26 mouse cellular contexts compared by ENCODE assay signal in the genomic region with DNA sequence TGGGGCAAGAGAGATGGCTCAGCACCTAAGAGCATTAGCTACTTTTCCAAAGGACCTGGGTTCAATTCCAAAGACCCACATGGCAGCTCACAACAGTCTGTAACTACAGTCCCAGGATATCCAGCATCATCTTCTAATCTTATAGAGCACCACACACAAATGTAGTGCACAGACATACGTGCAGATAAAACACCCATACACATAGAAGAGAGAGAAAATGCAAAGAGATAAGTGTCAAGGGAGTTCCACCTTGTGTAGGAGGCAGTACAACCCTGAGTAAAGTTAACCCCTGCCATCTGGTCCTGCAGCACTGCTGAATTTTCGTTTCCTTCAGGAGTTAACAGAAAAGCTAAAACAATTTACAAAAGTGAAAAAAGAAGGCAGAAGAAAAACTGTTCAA. TPM values are rescaled to one million over a fixed set of nuclear protein-coding genes. Genes with fewer than 3 reads are reported as not detected.
A peak's percentile ranks its signal among the peaks of the same experiment; 100 is the strongest.
DNase-seq lines count a peak whose midpoint lies in the region; ATAC-seq and TF ChIP-seq lines count a peak whose summit lies in the region.
"Had no signal": no experiment of that assay in that cellular context is flagged by ENCODE, and none has a peak within 500 bp of the region (broad histone marks: within the 10 kb centered on the region; RNA-seq: fewer than 3 reads in every experiment).

No protein-coding gene starts in this region.

- intact Hi-C loops in left cerebral cortex, postnatal 4 days (cut with DNase I) = no loop called here

- no peaks in the 10 kb centered on the region for H3K36me3 ChIP-seq in stomach, embryonic 15.5 days
- H3K36me3 ChIP-seq in stomach, postnatal 0 days (ENCODE audit: control insufficient read depth, insufficient read depth, low read length) = no peaks in the 10 kb centered on the region
- no peaks in the 10 kb centered on the region for H3K36me3 ChIP-seq in liver, embryonic 13.5 days
- H3K36me3 ChIP-seq: embryonic facial prominence, embryonic 12.5 days; forebrain, embryonic 12.5 days; heart, embryonic 12.5 days; hindbrain, embryonic 10.5 days had no signal

- 62% methylated on average over 2 of the region's 2 CpGs for WGBS in stomach, embryonic 15.5 days
- 65% methylated on average over 2 of the region's 2 CpGs for WGBS in stomach, postnatal 0 days
- 11% methylated on average over 2 of the region's 2 CpGs for WGBS in liver, embryonic 13.5 days (ENCODE audit: insufficient replicate concordance)

- no peaks in the 10 kb centered on the region for H3K9me3 ChIP-seq in stomach, embryonic 15.5 days
- no peaks in the 10 kb centered on the region for H3K9me3 ChIP-seq in stomach, postnatal 0 days (ENCODE audit: control insufficient read depth, low read length)
- no peaks in the 10 kb centered on the region for H3K9me3 ChIP-seq in liver, embryonic 13.5 days (replicated peaks)
- H3K9me3 ChIP-seq: embryonic facial prominence, embryonic 12.5 days; forebrain, embryonic 12.5 days; heart, embryonic 12.5 days; hindbrain, embryonic 10.5 days had no signal

- no peak overlapping the region for H3K9ac ChIP-seq in stomach, embryonic 15.5 days
- H3K9ac ChIP-seq in stomach, postnatal 0 days (ENCODE audit: low read length) = no peak overlapping the region
- H3K9ac ChIP-seq in liver, embryonic 13.5 days = no peak overlapping the region
- H3K9ac ChIP-seq: embryonic facial prominence, embryonic 12.5 days; forebrain, embryonic 12.5 days; heart, embryonic 12.5 days; hindbrain, embryonic 14.5 days had no signal

- H3K27me3 ChIP-seq in stomach, embryonic 15.5 days (replicated peaks) = no peaks in the 10 kb centered on the region
- H3K27me3 ChIP-seq in stomach, postnatal 0 days (ENCODE audit: control insufficient read depth, insufficient read depth, low read length) = no peaks in the 10 kb centered on the region
- H3K27me3 ChIP-seq in liver, embryonic 13.5 days = no peaks in the 10 kb centered on the region
- H3K27me3 ChIP-seq: CH12.LX; embryonic facial prominence, embryonic 12.5 days; forebrain, embryonic 12.5 days; heart, embryonic 12.5 days had no signal

- no peak overlapping the region for H3K27ac ChIP-seq in stomach, embryonic 15.5 days
- H3K27ac ChIP-seq in stomach, postnatal 0 days (replicated peaks) = no peak overlapping the region
- peak overlapping the region; percentile 26; the same call in 1 of the 2 replicates for H3K27ac ChIP-seq in liver, embryonic 13.5 days
- H3K27ac ChIP-seq: embryonic facial prominence, embryonic 12.5 days; forebrain, embryonic 12.5 days; hindbrain, embryonic 10.5 days; hindbrain, embryonic 14.5 days had no signal

- H3K4me1 ChIP-seq in stomach, embryonic 15.5 days = no peaks in the 10 kb centered on the region
- H3K4me1 ChIP-seq in stomach, postnatal 0 days (replicated peaks; ENCODE audit: control insufficient read depth, insufficient read depth) = no peaks in the 10 kb centered on the region
- peaks cover 41% of the 10 kb centered on the region for H3K4me1 ChIP-seq in liver, embryonic 13.5 days (replicated peaks)
- H3K4me1 ChIP-seq: embryonic facial prominence, embryonic 12.5 days; forebrain, embryonic 12.5 days; heart, embryonic 12.5 days; hindbrain, embryonic 10.5 days had no signal

- no peak overlapping the region for H3K4me2 ChIP-seq in stomach, embryonic 15.5 days
- H3K4me2 ChIP-seq in stomach, postnatal 0 days (replicated peaks; ENCODE audit: low read depth) = no peak overlapping the region
- peak overlapping the region; percentile 1; the same call in 1 of the 2 replicates for H3K4me2 ChIP-seq in liver, embryonic 13.5 days
- H3K4me2 ChIP-seq: embryonic facial prominence, embryonic 12.5 days; forebrain, embryonic 12.5 days; heart, embryonic 12.5 days; hindbrain, embryonic 14.5 days had no signal

- no peak for DNase-seq in stomach, postnatal 0 days (ENCODE audit: low spot score)
- DNase-seq in liver, embryonic 13.5 days = peak; percentile 23
- no peak for DNase-seq in gastrocnemius, postnatal 4 days (ENCODE audit: low spot score in 2 of 2)
- no peak for DNase-seq in left cerebral cortex, postnatal 4 days
- DNase-seq: adrenal gland, adult 8-10 months; adrenal gland, postnatal 36 days; cerebellum, adult 11-12 months; cerebellum, adult 9-10 months; cerebellum, postnatal 25 days; gastrocnemius, postnatal 14 days had no signal

- peak; percentile 63; the same call in 1 of the 2 replicates for ATAC-seq in stomach, embryonic 15.5 days (ENCODE audit: insufficient read depth, low FRiP score, low read depth)
- no peak for ATAC-seq in stomach, postnatal 0 days (ENCODE audit: low FRiP score, low TSS enrichment)
- ATAC-seq in liver, embryonic 13.5 days (ENCODE audit: low read depth) = peak; percentile 91
- ATAC-seq in megakaryocyte progenitor cell, adult 5-6 weeks (replicated peaks; ENCODE audit: poor library complexity) = peak; percentile 65; the same call in 1 of the 2 replicates
- ATAC-seq in megakaryocyte, adult 5-6 weeks (ENCODE audit: poor library complexity, severe bottlenecking) = no peak
- ATAC-seq: forebrain, embryonic 16.5 days had no signal

- no peak for TF ChIP-seq CTCF in stomach, postnatal 0 days (IDR thresholded peaks at IDR 0.05; ENCODE audit: low read depth)

- no peak for TF ChIP-seq EP300 in stomach, postnatal 0 days (optimal IDR thresholded peaks at IDR 0.05)

- no peak overlapping the region for H3K4me3 ChIP-seq in stomach, embryonic 15.5 days (replicated peaks)
- H3K4me3 ChIP-seq in stomach, postnatal 0 days (ENCODE audit: low read depth, low read length) = no peak overlapping the region
- H3K4me3 ChIP-seq in liver, embryonic 13.5 days (replicated peaks) = no peak overlapping the region
- H3K4me3 ChIP-seq: embryonic facial prominence, embryonic 12.5 days; forebrain, embryonic 12.5 days; heart, embryonic 12.5 days; hindbrain, embryonic 10.5 days had no signal

RNA-seq across cellular contexts. Expression of gene Gm5269, which starts 14.4 kb away (rescaled TPM):
- polyA plus RNA-seq in stomach, embryonic 15.5 days (2015; fragmentation: Nextera tagmentation; extraction: Ambion mirVana) = not detected in 2 replicates
- polyA plus RNA-seq in stomach, postnatal 0 days (2015; fragmentation: Nextera tagmentation; extraction: Ambion mirVana) = not detected in 2 replicates
- not detected in 2 replicates for polyA plus RNA-seq in liver, embryonic 13.5 days (2015; fragmentation: Nextera tagmentation; extraction: Ambion mirVana)
- not detected in 2 replicates for total RNA-seq in megakaryocyte progenitor cell, adult 5-6 weeks (2015)
- not detected in 2 replicates for total RNA-seq in megakaryocyte progenitor cell, adult 5-6 weeks (2017)
- not detected in 2 replicates for total RNA-seq in megakaryocyte, adult 5-6 weeks (2015)
- total RNA-seq in megakaryocyte, adult 5-6 weeks (2017) = not detected in 2 replicates
- not detected for total RNA-seq in gastrocnemius, postnatal 4 days (2021)
- not detected for total RNA-seq in left cerebral cortex, postnatal 4 days (2021)
- total RNA-seq: adrenal gland, adult 8-10 months; adrenal gland, postnatal 36 days; CH12.LX; gastrocnemius, adult 18-20 months; gastrocnemius, postnatal 14 days; granulocyte monocyte progenitor cell, adult 5-6 weeks; heart, adult 8-10 months; heart, postnatal 25 days had no signal
- polyA plus RNA-seq: cortical plate, adult 2 months; embryonic facial prominence, embryonic 12.5 days; forebrain, embryonic 12.5 days; forebrain, embryonic 16.5 days; heart, embryonic 12.5 days; heart, embryonic 16.5 days; hindbrain, embryonic 10.5 days; hindbrain, embryonic 14.5 days had no signal

RNA-seq across cellular contexts. Expression of gene Slc40a1, which starts 50.7 kb away (rescaled TPM):
- polyA plus RNA-seq in stomach, embryonic 15.5 days (2015; fragmentation: Nextera tagmentation; extraction: Ambion mirVana) = 149 and 150 TPM in 2 replicates
- 54.2 and 65.5 TPM in 2 replicates for polyA plus RNA-seq in stomach, postnatal 0 days (2015; fragmentation: Nextera tagmentation; extraction: Ambion mirVana)
- 90.9 and 111 TPM in 2 replicates for polyA plus RNA-seq in liver, embryonic 13.5 days (2015; fragmentation: Nextera tagmentation; extraction: Ambion mirVana)
- 26.6 and 38.3 TPM in 2 replicates for total RNA-seq in megakaryocyte progenitor cell, adult 5-6 weeks (2015)
- 25.5 and 38.6 TPM in 2 replicates for total RNA-seq in megakaryocyte progenitor cell, adult 5-6 weeks (2017)
- 22.7 and 24.7 TPM in 2 replicates for total RNA-seq in megakaryocyte, adult 5-6 weeks (2015)
- 18.0 and 22.0 TPM in 2 replicates for total RNA-seq in megakaryocyte, adult 5-6 weeks (2017)
- 10 to 100 TPM; 24.9 to 27.4 TPM for total RNA-seq in gastrocnemius, postnatal 4 days (2021)
- 10 to 100 TPM; 21.6 to 23.7 TPM for total RNA-seq in left cerebral cortex, postnatal 4 days (2021)
- total RNA-seq: CH12.LX had no signal

Comparison
In these comparisons a context has a peak if more than half of its experiments do, and no peak if none do; other contexts are left out.
1. ATAC-seq: peak in stomach, embryonic 15.5 days (single experiment), liver, embryonic 13.5 days (single experiment) and megakaryocyte progenitor cell, adult 5-6 weeks (single experiment); none in stomach, postnatal 0 days (single experiment) and megakaryocyte, adult 5-6 weeks (single experiment).